Mouse (Mus musculus) embryo, embryonic 9.5 days (tissue): ENCODE measurements at regions not wholly inside any gene's neighbourhood (a gene's known extent, or its start where the extent isn't known, plus 50 kb on each side); places are given as distances from the start of the nearest gene placed in this dataset.

Experiments used
- DNase-seq: peaks from one replicate; pipeline ENCODE4 v3.0.0-alpha.2; 2017; ENCODE audit errors: extremely low spot score

- no peak for DNase-seq
Measured at GRCm38 (mm10) chr10:39218151-39218550, 54.6 kb upstream of the Ccn6 start.

GRCm38 (mm10) chr10:39216142-39216904 is 52.7 kb upstream of the Ccn6 start:
- no peak for DNase-seq

- no peak for DNase-seq
Measured at GRCm38 (mm10) chr10:39214563-39214962, 51.0 kb upstream of the Ccn6 start.
